ENCODE assay signal across 8 mouse cellular contexts in the genomic region with DNA sequence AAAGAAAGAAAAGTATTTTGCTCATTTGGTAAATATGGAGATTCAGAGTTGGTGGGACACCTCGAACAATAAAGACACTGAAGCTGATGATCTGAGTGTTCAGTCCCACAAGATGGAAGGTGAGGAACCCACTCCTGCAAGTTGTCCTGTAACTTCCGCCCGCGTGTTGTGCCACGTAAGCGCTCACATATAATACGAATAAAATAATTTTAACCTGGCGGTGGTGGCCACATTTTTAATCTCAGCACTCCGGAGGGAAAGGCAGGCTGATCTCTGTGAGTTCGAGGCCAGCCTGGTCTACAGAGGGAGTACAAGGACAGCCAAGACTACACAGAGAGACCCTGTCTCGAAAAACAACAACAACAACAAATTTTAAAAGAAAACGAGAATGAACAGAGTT. TPM values are rescaled to one million over a fixed set of nuclear protein-coding genes. Genes with fewer than 3 reads are reported as not detected.
A peak's percentile ranks its signal among the peaks of the same experiment; 100 is the strongest.
DNase-seq lines count a peak whose midpoint lies in the region; ATAC-seq and TF ChIP-seq lines count a peak whose summit lies in the region.

No protein-coding gene starts in this region.

- no peak for DNase-seq in testis, postnatal 14 days (ENCODE audit: low spot score)
- DNase-seq in limb, embryonic 14.5 days (ENCODE audit: low spot score), result no peak
- no peak for DNase-seq in cerebellum, postnatal 36 days
- no peak for DNase-seq in gastrocnemius, postnatal 36 days

- H3K4me1 ChIP-seq in erythroblast, embryonic 14.5 days (ENCODE audit: control insufficient read depth), result peaks cover 35% of the 10 kb centered on the region
- H3K4me1 ChIP-seq in testis, adult 2 months (ENCODE audit: control insufficient read depth, insufficient read depth, low read length), result peaks cover 7% of the 10 kb centered on the region
- H3K4me1 ChIP-seq in limb, embryonic 14.5 days (ENCODE audit: control insufficient read depth, insufficient read depth, low read length), result peaks cover 14% of the 10 kb centered on the region
- H3K4me1 ChIP-seq in stomach, embryonic 16.5 days (ENCODE audit: control insufficient read depth, insufficient read depth, low read length), result peaks cover 15% of the 10 kb centered on the region

- H3K27me3 ChIP-seq in erythroblast, embryonic 14.5 days (ENCODE audit: control insufficient read depth), result no peaks in the 10 kb centered on the region
- H3K27me3 ChIP-seq in testis, adult 2 months (ENCODE audit: control insufficient read depth, insufficient read depth, low read length), result no peaks in the 10 kb centered on the region
- no peaks in the 10 kb centered on the region for H3K27me3 ChIP-seq in limb, embryonic 14.5 days (ENCODE audit: control insufficient read depth, insufficient read depth, low read length)
- H3K27me3 ChIP-seq in stomach, embryonic 16.5 days (ENCODE audit: control insufficient read depth, insufficient read depth, low read length), result no peaks in the 10 kb centered on the region

- peaks cover 32% of the 10 kb centered on the region for H3K36me3 ChIP-seq in erythroblast, embryonic 14.5 days (ENCODE audit: control insufficient read depth)
- peaks cover 4% of the 10 kb centered on the region for H3K36me3 ChIP-seq in testis, adult 2 months (ENCODE audit: control insufficient read depth, insufficient read depth, low read length)
- 0 out of 2 replicates have a peak, but pooled peaks cover 8% of the 10 kb centered on the region for H3K36me3 ChIP-seq in limb, embryonic 14.5 days (ENCODE audit: control insufficient read depth, insufficient read depth, low read length)
- no peaks in the 10 kb centered on the region; the same call in 1 of the 2 replicates for H3K36me3 ChIP-seq in stomach, embryonic 16.5 days (ENCODE audit: control insufficient read depth, insufficient read depth, low read length)

- peak overlapping the region; percentile 83 for H3K4me3 ChIP-seq in erythroblast, embryonic 14.5 days (replicated peaks)
- H3K4me3 ChIP-seq in testis, adult 2 months (ENCODE audit: control insufficient read depth, low read depth, low read length), result peak overlapping the region; percentile 98
- H3K4me3 ChIP-seq in limb, embryonic 14.5 days (replicated peaks; ENCODE audit: low read length), result peak overlapping the region; percentile 92
- peak overlapping the region; percentile 92 for H3K4me3 ChIP-seq in stomach, embryonic 16.5 days (replicated peaks; ENCODE audit: low read length)

- ATAC-seq in erythroblast, adult 5-6 weeks (replicated peaks; ENCODE audit: low FRiP score, poor library complexity, severe bottlenecking), result no peak
- ATAC-seq in limb, embryonic 14.5 days (ENCODE audit: low FRiP score, low read depth), result no peak
- no peak for ATAC-seq in stomach, embryonic 16.5 days (ENCODE audit: insufficient read depth, low FRiP score)

- WGBS in limb, embryonic 14.5 days, result 54% methylated on average over 12 of the region's 12 CpGs
- 53% methylated on average over 12 of the region's 12 CpGs for WGBS in stomach, embryonic 16.5 days

- TF ChIP-seq CTCF in testis, adult 2 months (IDR thresholded peaks at IDR 0.05; ENCODE audit: control insufficient read depth, insufficient read depth, insufficient replicate concordance, low read depth, low read length), result no peak

- H3K4me2 ChIP-seq in limb, embryonic 14.5 days (replicated peaks; ENCODE audit: low read depth, low read length, severe bottlenecking), result peak overlapping the region; percentile 72
- peak overlapping the region; percentile 90 for H3K4me2 ChIP-seq in stomach, embryonic 16.5 days (ENCODE audit: low read depth, low read length)

- no peak for TF ChIP-seq POLR2A in testis, adult 2 months (IDR thresholded peaks at IDR 0.05; ENCODE audit: control insufficient read depth, low read depth, low read length)
- no peak for TF ChIP-seq POLR2A in limb, embryonic 14.5 days (IDR thresholded peaks at IDR 0.05; ENCODE audit: borderline replicate concordance, extremely low read depth, insufficient read depth, insufficient read length)

- peak overlapping the region; percentile 54 for H3K27ac ChIP-seq in testis, adult 2 months (ENCODE audit: control insufficient read depth, insufficient read depth, low read depth, low read length)
- H3K27ac ChIP-seq in limb, embryonic 14.5 days (replicated peaks; ENCODE audit: low read depth, low read length), result no peak overlapping the region
- peak overlapping the region; percentile 90; the same call in 1 of the 2 replicates for H3K27ac ChIP-seq in stomach, embryonic 16.5 days (ENCODE audit: low read length)

- H3K9ac ChIP-seq in limb, embryonic 14.5 days (ENCODE audit: low read depth, low read length, severe bottlenecking), result peak overlapping the region; percentile 90
- H3K9ac ChIP-seq in stomach, embryonic 16.5 days (ENCODE audit: low read length), result peak overlapping the region; percentile 90

- H3K9me3 ChIP-seq in erythroblast, embryonic 14.5 days (ENCODE audit: control insufficient read depth, low read length), result no peaks in the 10 kb centered on the region
- no peaks in the 10 kb centered on the region for H3K9me3 ChIP-seq in limb, embryonic 14.5 days (ENCODE audit: control insufficient read depth, low read length)
- no peaks in the 10 kb centered on the region for H3K9me3 ChIP-seq in stomach, embryonic 16.5 days (replicated peaks; ENCODE audit: control insufficient read depth, low read length)

- intact Hi-C loops in gastrocnemius, postnatal 36 days (cut with DNase I), result no loop called here

RNA-seq across cellular contexts. Expression of gene Brk1, which starts 0.6 kb away (rescaled TPM):
- 2.1 and 2.6 TPM in 2 replicates for polyA plus RNA-seq in erythroblast, embryonic 14.5 days (2012)
- 86.5 and 91.5 TPM in 2 replicates for total RNA-seq in erythroblast, adult 5-6 weeks (2015; ENCODE audit: low replicate concordance)
- 36.9 and 54.7 TPM in 2 replicates for total RNA-seq in erythroblast, adult 5-6 weeks (2017; ENCODE audit: low replicate concordance)
- 60.9 and 70.2 TPM in 2 replicates for polyA plus RNA-seq in testis, adult 2 months (2012; rRNA removed)
- polyA plus RNA-seq in limb, embryonic 14.5 days (2012; rRNA removed), result 211 and 223 TPM in 2 replicates
- 251 and 259 TPM in 2 replicates for polyA plus RNA-seq in limb, embryonic 14.5 days (2014; fragmentation: Nextera tagmentation; extraction: Ambion mirVana)
- 204 and 207 TPM in 2 replicates for polyA plus RNA-seq in stomach, embryonic 16.5 days (2015; fragmentation: Nextera tagmentation; extraction: Ambion mirVana)
- 10 to 100 TPM; 36.3 to 37.5 TPM for total RNA-seq in gastrocnemius, postnatal 36 days (2021)

RNA-seq across cellular contexts. Expression of gene Fancd2os, which starts 3.5 kb away (rescaled TPM):
- not detected in 2 replicates for polyA plus RNA-seq in erythroblast, embryonic 14.5 days (2012)
- not detected in 2 replicates for total RNA-seq in erythroblast, adult 5-6 weeks (2015; ENCODE audit: low replicate concordance)
- total RNA-seq in erythroblast, adult 5-6 weeks (2017; ENCODE audit: low replicate concordance), result not detected in 2 replicates
- polyA plus RNA-seq in testis, adult 2 months (2012; rRNA removed), result 23.8 and 29.9 TPM in 2 replicates
- 0.05 TPM in 1 of 2 replicates, not detected in the other for polyA plus RNA-seq in limb, embryonic 14.5 days (2012; rRNA removed)
- polyA plus RNA-seq in limb, embryonic 14.5 days (2014; fragmentation: Nextera tagmentation; extraction: Ambion mirVana), result 0.19 and 0.40 TPM in 2 replicates
- polyA plus RNA-seq in stomach, embryonic 16.5 days (2015; fragmentation: Nextera tagmentation; extraction: Ambion mirVana), result 0.18 TPM in 1 of 2 replicates, not detected in the other
- total RNA-seq in gastrocnemius, postnatal 36 days (2021), result not detected

RNA-seq across cellular contexts. Expression of gene Vhl, which starts 19.8 kb away (rescaled TPM):
- 0.15 and 0.21 TPM in 2 replicates for polyA plus RNA-seq in erythroblast, embryonic 14.5 days (2012)
- total RNA-seq in erythroblast, adult 5-6 weeks (2015; ENCODE audit: low replicate concordance), result 6.3 and 11.5 TPM in 2 replicates
- 3.6 and 8.9 TPM in 2 replicates for total RNA-seq in erythroblast, adult 5-6 weeks (2017; ENCODE audit: low replicate concordance)
- 222 and 254 TPM in 2 replicates for polyA plus RNA-seq in testis, adult 2 months (2012; rRNA removed)
- 36.2 and 37.2 TPM in 2 replicates for polyA plus RNA-seq in limb, embryonic 14.5 days (2012; rRNA removed)
- 55.3 and 60.4 TPM in 2 replicates for polyA plus RNA-seq in limb, embryonic 14.5 days (2014; fragmentation: Nextera tagmentation; extraction: Ambion mirVana)
- polyA plus RNA-seq in stomach, embryonic 16.5 days (2015; fragmentation: Nextera tagmentation; extraction: Ambion mirVana), result 34.4 and 35.9 TPM in 2 replicates
- 1 to 10 TPM; 3.5 to 4.5 TPM for total RNA-seq in gastrocnemius, postnatal 36 days (2021)

RNA-seq across cellular contexts. Expression of gene Irak2, which starts 34.3 kb away (rescaled TPM):
- polyA plus RNA-seq in erythroblast, embryonic 14.5 days (2012), result 13.6 and 15.2 TPM in 2 replicates
- total RNA-seq in erythroblast, adult 5-6 weeks (2015; ENCODE audit: low replicate concordance), result 18.8 and 56.0 TPM in 2 replicates
- 58.7 and 68.4 TPM in 2 replicates for total RNA-seq in erythroblast, adult 5-6 weeks (2017; ENCODE audit: low replicate concordance)
- 2.4 and 3.3 TPM in 2 replicates for polyA plus RNA-seq in testis, adult 2 months (2012; rRNA removed)
- polyA plus RNA-seq in limb, embryonic 14.5 days (2012; rRNA removed), result 9.0 and 9.1 TPM in 2 replicates
- 2.3 and 3.3 TPM in 2 replicates for polyA plus RNA-seq in limb, embryonic 14.5 days (2014; fragmentation: Nextera tagmentation; extraction: Ambion mirVana)
- 9.3 and 12.0 TPM in 2 replicates for polyA plus RNA-seq in stomach, embryonic 16.5 days (2015; fragmentation: Nextera tagmentation; extraction: Ambion mirVana)
- total RNA-seq in gastrocnemius, postnatal 36 days (2021), result 1 to 10 TPM; 3.1 to 3.9 TPM

Comparison
In these comparisons a context has a peak if more than half of its experiments do, and no peak if none do; other contexts are left out.
1. RNA of gene Brk1, which starts 0.6 kb away (polyA plus RNA-seq): 211 to 259 TPM in limb, embryonic 14.5 days, 204 to 207 TPM in stomach, embryonic 16.5 days and 60.9 to 70.2 TPM in testis, adult 2 months; 2.1 to 2.6 TPM in erythroblast, embryonic 14.5 days; every median in the first group is over 10 times any median in the second.
2. RNA of gene Fancd2os, which starts 3.5 kb away (polyA plus RNA-seq): 23.8 to 29.9 TPM in testis, adult 2 months; 0.05 to 0.40 TPM in limb, embryonic 14.5 days, 0.18 TPM in stomach, embryonic 16.5 days and not detected in erythroblast, embryonic 14.5 days; every median in the first group is over 10 times any median in the second.
3. RNA of gene Vhl, which starts 19.8 kb away (polyA plus RNA-seq): 222 to 254 TPM in testis, adult 2 months, 36.2 to 60.4 TPM in limb, embryonic 14.5 days and 34.4 to 35.9 TPM in stomach, embryonic 16.5 days; 0.15 to 0.21 TPM in erythroblast, embryonic 14.5 days; every median in the first group is over 10 times any median in the second.
4. Peak in every context shown above with its lines, with median percentiles within 50 percentile points of each other: H3K4me3 ChIP-seq.